Mouse (Mus musculus): ENCODE measurements around the gene Bglap3. TPM values are rescaled to one million over a fixed set of nuclear protein-coding genes. Genes with fewer than 3 reads are reported as not detected.
"Not testable (repeated sequence)": the region's sequence is repeated elsewhere in the genome, so short reads cannot be mapped to it uniquely, and the experiment has no call there.

Gene Bglap3
- polyA plus RNA-seq, 1 experiment from 2014 or later: 0.22 TPM

- in situ Hi-C loops (cut with MboI; ENCODE audit: low pct_unique_long_range_greater_than_20kb): loop anchor here (5.0 kb wide), 2 partner anchors 63 to 113 kb away; no protein-coding TSS in a partner anchor
- no peak for TF ChIP-seq CTCF (IDR thresholded peaks at IDR 0.05)
- ChIA-PET POLR2A (interaction anchor here (0.7 to 5.1 kb wide), 7 partner anchors 57 to 116 kb away, joined by 3 to 30 read pairs (median 4); no protein-coding TSS in a partner anchor), CTCF (interaction anchor here (1.2 to 10.5 kb wide), 5 partner anchors 60 to 113 kb away, joined by 3 to 295 read pairs (median 24); no protein-coding TSS in a partner anchor)
- H3K27me3 ChIP-seq: no peaks in the 10 kb centered on the region
- no peak for DNase-seq (ENCODE audit: low read depth, low spot score)
- ATAC-seq: no peak
Observed at GRCm38 (mm10) chr3:88408953-88409352, 36.4 kb upstream of the Bglap3 start.

GRCm38 (mm10) chr3:88407529-88407928, 35.0 kb upstream of the Bglap3 start:
- in situ Hi-C loops (cut with MboI; ENCODE audit: low pct_unique_long_range_greater_than_20kb): loop anchor here (5.0 kb wide), 2 partner anchors 65 to 115 kb away; no protein-coding TSS in a partner anchor
- no peak for ATAC-seq
- TF ChIP-seq CTCF (IDR thresholded peaks at IDR 0.05): no peak

GRCm38 (mm10) chr3:88407090-88407489, 34.5 kb upstream of the Bglap3 start:
- POLR2A ChIA-PET: interaction anchor here (0.8 to 5.1 kb wide), 9 partner anchors 9 to 77 kb away, joined by 3 to 30 read pairs (median 4); partner anchors contain the start of gene Slc25a44
- CTCF ChIA-PET: interaction anchor here (0.6 to 10.5 kb wide), 30 partner anchors 9 to 202 kb away, joined by 3 to 295 read pairs (median 6); partner anchors contain the start of genes Lmna, Sema4a and Slc25a44
- peak; percentile 76 for DNase-seq (ENCODE audit: low read depth, low spot score)
- peak; percentile 28 for ATAC-seq
- in situ Hi-C loops (cut with MboI; ENCODE audit: low pct_unique_long_range_greater_than_20kb): loop anchor here (5.0 kb wide), 2 partner anchors 65 to 115 kb away; no protein-coding TSS in a partner anchor
- no peak for TF ChIP-seq CTCF (IDR thresholded peaks at IDR 0.05)
- no peaks in the 10 kb centered on the region for H3K27me3 ChIP-seq

More at GRCm38 (mm10) chr3:88407529-88407928, 35.0 kb upstream of the Bglap3 start:
- CTCF ChIA-PET: interaction anchor here (0.6 to 10.5 kb wide), 29 partner anchors 9 to 123 kb away, joined by 3 to 295 read pairs (median 6); partner anchors contain the start of genes Lmna, Sema4a and Slc25a44
- DNase-seq (ENCODE audit: low read depth, low spot score): no peak
- H3K27me3 ChIP-seq: no peaks in the 10 kb centered on the region
- POLR2A ChIA-PET: interaction anchor here (0.7 to 5.1 kb wide), 10 partner anchors 8 to 118 kb away, joined by 3 to 30 read pairs (median 4); partner anchors contain the start of gene Slc25a44

- no peaks in the 10 kb centered on the region for H3K27me3 ChIP-seq
- DNase-seq (ENCODE audit: low read depth, low spot score) (no peak), ATAC-seq (no peak)
- ChIA-PET CTCF (interaction anchor here (1.5 to 10.5 kb wide), 3 partner anchors 9 to 65 kb away, joined by 3 to 295 read pairs (median 21); no protein-coding TSS in a partner anchor), POLR2A (interaction anchor here (0.6 to 1.6 kb wide), 5 partner anchors 67 to 1800 kb away, joined by 3 to 7 read pairs (median 3); partner anchors contain the start of genes Smg5 and Tmem79)
- TF ChIP-seq CTCF (IDR thresholded peaks at IDR 0.05): no peak
- in situ Hi-C loops (cut with MboI; ENCODE audit: low pct_unique_long_range_greater_than_20kb): no loop called here
Observed at GRCm38 (mm10) chr3:88403522-88404230, 31.1 kb upstream of the Bglap3 start.

- H3K27me3 ChIP-seq: no peaks in the 10 kb centered on the region
- DNase-seq (ENCODE audit: low read depth, low spot score) (no peak), ATAC-seq (no peak)
- no peak for TF ChIP-seq CTCF (IDR thresholded peaks at IDR 0.05)
- ChIA-PET POLR2A (interaction anchor here (0.6 kb wide), 1 partner anchor 37 kb away, joined by 3 read pairs; no protein-coding TSS in a partner anchor), CTCF (interaction anchor here (3.3 kb wide), 1 partner anchor 8 kb away, joined by 15 read pairs; no protein-coding TSS in a partner anchor)
- in situ Hi-C loops (cut with MboI; ENCODE audit: low pct_unique_long_range_greater_than_20kb): no loop called here
Observed at GRCm38 (mm10) chr3:88398666-88399065, 26.1 kb upstream of the Bglap3 start.

GRCm38 (mm10) chr3:88395742-88396141, 23.2 kb upstream of the Bglap3 start:
- ChIA-PET POLR2A (no interaction called here), CTCF (interaction anchor here (1.2 to 3.3 kb wide), 2 partner anchors 11 to 71 kb away, joined by 4 to 15 read pairs; no protein-coding TSS in a partner anchor)
- in situ Hi-C loops (cut with MboI; ENCODE audit: low pct_unique_long_range_greater_than_20kb): no loop called here
- DNase-seq (ENCODE audit: low read depth, low spot score) (no peak), ATAC-seq (no peak)
- TF ChIP-seq CTCF (IDR thresholded peaks at IDR 0.05): no peak
- no peaks in the 10 kb centered on the region for H3K27me3 ChIP-seq

GRCm38 (mm10) chr3:88395288-88395687, 22.7 kb upstream of the Bglap3 start:
- no peaks in the 10 kb centered on the region for H3K27me3 ChIP-seq
- TF ChIP-seq CTCF (IDR thresholded peaks at IDR 0.05): no peak
- ChIA-PET CTCF (interaction anchor here (0.9 to 3.3 kb wide), 4 partner anchors 8 to 77 kb away, joined by 3 to 15 read pairs (median 4); no protein-coding TSS in a partner anchor), POLR2A (no interaction called here)
- DNase-seq (ENCODE audit: low read depth, low spot score) (no peak), ATAC-seq (no peak)
- in situ Hi-C loops (cut with MboI; ENCODE audit: low pct_unique_long_range_greater_than_20kb): no loop called here

- no peaks in the 10 kb centered on the region for H3K27me3 ChIP-seq
- DNase-seq (ENCODE audit: low read depth, low spot score): no peak
- ATAC-seq: no peak
- in situ Hi-C loops (cut with MboI; ENCODE audit: low pct_unique_long_range_greater_than_20kb): no loop called here
- TF ChIP-seq CTCF (IDR thresholded peaks at IDR 0.05): no peak
- POLR2A ChIA-PET: no interaction called here
- CTCF ChIA-PET: no interaction called here
Observed at GRCm38 (mm10) chr3:88393776-88394375, 21.3 kb upstream of the Bglap3 start.

- ATAC-seq (no peak), DNase-seq (ENCODE audit: low read depth, low spot score) (no peak)
- POLR2A ChIA-PET: no interaction called here
- TF ChIP-seq CTCF (IDR thresholded peaks at IDR 0.05): no peak
- in situ Hi-C loops (cut with MboI; ENCODE audit: low pct_unique_long_range_greater_than_20kb): no loop called here
- H3K27me3 ChIP-seq: no peaks in the 10 kb centered on the region
- CTCF ChIA-PET: no interaction called here
Observed at GRCm38 (mm10) chr3:88384364-88384763, 11.8 kb upstream of the Bglap3 start, which contains the start of gene Bglap. Gene Bglap, minus strand, starts transcription at chr3:88384464.

- DNase-seq (ENCODE audit: low read depth, low spot score); ATAC-seq; in situ Hi-C loops (cut with MboI; ENCODE audit: low pct_unique_long_range_greater_than_20kb); H3K27me3 ChIP-seq; POLR2A ChIA-PET; CTCF ChIA-PET: not testable (repeated sequence)
Observed at GRCm38 (mm10) chr3:88382383-88382782, 9.8 kb upstream of the Bglap3 start.

GRCm38 (mm10) chr3:88381389-88382315, 9.1 kb upstream of the Bglap3 start:
- H3K27me3 ChIP-seq; DNase-seq (ENCODE audit: low read depth, low spot score); POLR2A ChIA-PET; CTCF ChIA-PET; ATAC-seq; in situ Hi-C loops (cut with MboI; ENCODE audit: low pct_unique_long_range_greater_than_20kb): not testable (repeated sequence)

GRCm38 (mm10) chr3:88378599-88378998, 6.1 kb upstream of the Bglap3 start, which contains the start of gene Bglap2:
Gene Bglap2, minus strand, starts transcription at chr3:88378699.
- CTCF ChIA-PET; POLR2A ChIA-PET; DNase-seq (ENCODE audit: low read depth, low spot score); H3K27me3 ChIP-seq; ATAC-seq; in situ Hi-C loops (cut with MboI; ENCODE audit: low pct_unique_long_range_greater_than_20kb): not testable (repeated sequence)

- DNase-seq (ENCODE audit: low read depth, low spot score); ATAC-seq; in situ Hi-C loops (cut with MboI; ENCODE audit: low pct_unique_long_range_greater_than_20kb): not testable (repeated sequence)
Observed at GRCm38 (mm10) chr3:88376644-88377043, 4.1 kb upstream of the Bglap3 start.

More at GRCm38 (mm10) chr3:88376644-88377043, 4.1 kb upstream of the Bglap3 start:
- H3K27me3 ChIP-seq, CTCF ChIA-PET, POLR2A ChIA-PET: not testable (repeated sequence)

Measured in Patski (cell line).